Mouse (Mus musculus) heart, adult 2 months (tissue): ENCODE measurements around the gene Agpat1.

Source experiments
- CTCF ChIP-seq: fragments of 200-600 bp; IDR thresholded peaks from 2 replicates; pipeline ENCODE4 v1.8.1; 2022; ENCODE audit warnings: antibody characterized with exemption, mild to moderate bottlenecking, moderate library complexity
- EP300 ChIP-seq: fragments of 200-500 bp; IDR thresholded peaks from 2 replicates; pipeline ENCODE4 v1.6.1; 2011; ENCODE audit warnings: low read depth, low read length, control low read depth; ENCODE audit not compliant: insufficient read depth
- POLR2A ChIP-seq: fragments of 200-500 bp; IDR thresholded peaks from 2 replicates; pipeline ENCODE4 v1.6.1; 2011; ENCODE audit warnings: mild to moderate bottlenecking, low read depth, low read length, control low read depth; ENCODE audit not compliant: insufficient read depth

GRCm38 (mm10) chr17:34662468-34662867 is 58.4 kb downstream of the Agpat1 start:
- TF ChIP-seq POLR2A (no peak), CTCF (no peak), EP300 (no peak)
